Mouse (Mus musculus) hindbrain, embryonic 14.5 days (tissue): ENCODE results near the gene Dpm1. TPM values are rescaled to one million over a fixed set of nuclear protein-coding genes. Genes with fewer than 3 reads are reported as not detected.

Experiments
- ATAC-seq: fragments of 200-750 bp; cut with Nextera tagmentation; 2 replicates; pipeline ENCODE4 v1.8.0; 2017; ENCODE audit warnings: moderate number of reproducible peaks, mild to moderate bottlenecking, moderate TSS enrichment, moderate library complexity; ENCODE audit not compliant: low FRiP score
- DNase-seq: peaks from one replicate; pipeline ENCODE4 v3.0.0-alpha.2; 2015; ENCODE audit warnings: low spot score
- H3K27ac ChIP-seq: fragments of 300-500 bp; sonication (generic); 2 replicates; pipeline ENCODE4 v1.5.1; 2014; ENCODE audit warnings: mild to moderate bottlenecking, moderate library complexity
- H3K27me3 ChIP-seq: fragments of 300-500 bp; sonication (generic); 2 replicates; pipeline ENCODE4 v1.6.1; 2014; ENCODE audit warnings: mild to moderate bottlenecking, low read length, mixed read lengths; ENCODE audit not compliant: control insufficient read depth, insufficient read depth
- H3K36me3 ChIP-seq: fragments of 300-500 bp; sonication (generic); replicated peaks from 2 replicates; pipeline ENCODE4 v1.6.1; 2014; ENCODE audit not compliant: control insufficient read depth, insufficient read depth
- H3K4me1 ChIP-seq: fragments of 300-500 bp; sonication (generic); replicated peaks from 2 replicates; pipeline ENCODE4 v1.6.1; 2014; ENCODE audit warnings: antibody characterized with exemption, low read length, mixed read lengths; ENCODE audit not compliant: control insufficient read depth, insufficient read depth
- H3K4me2 ChIP-seq: fragments of 300-500 bp; sonication (generic); replicated peaks from 2 replicates; pipeline ENCODE4 v1.6.1; 2014; ENCODE audit warnings: mild to moderate bottlenecking, moderate library complexity
- H3K4me3 ChIP-seq: fragments of 300-500 bp; sonication (generic); replicated peaks from 2 replicates; pipeline ENCODE4 v1.5.1; 2014; ENCODE audit warnings: mild to moderate bottlenecking, low read length
- H3K9ac ChIP-seq: fragments of 300-500 bp; sonication (generic); 2 replicates; pipeline ENCODE4 v1.6.1; 2014
- H3K9me3 ChIP-seq: fragments of 300-500 bp; sonication (generic); 2 replicates; pipeline ENCODE4 v1.6.1; 2016; ENCODE audit warnings: low read length; ENCODE audit not compliant: control insufficient read depth
- WGBS: fragments of 180-500 bp; shearing (Covaris S2); extraction: QIAGEN DNeasy Blood & Tissue Kit; methylation state at CpG from one replicate; pipeline ENCODE4 v1.1.7; 2014; 5-methylcytosine and 5-hydroxymethylcytosine counted together
- polyA plus RNA-seq: library from polyadenylated mRNA; unstranded; fragments of >200 nt; fragmentation: Nextera tagmentation; extraction: Ambion mirVana; gene quantifications from 2 replicates; pipeline ENCODE4 v1.2.1, GENCODE M21; 2014

Dpm1 gene
- polyA plus RNA-seq, 1 experiment from 2014 or later = 60.1 TPM

GRCm38 (mm10) chr2:168205681-168206631 lies 24.4 kb downstream of the Dpm1 start:
- under 1% methylated on average over 47 of the region's 49 CpGs for WGBS
- Histone ChIP-seq H3K27me3 (no peaks in the 10 kb centered on the region), H3K27ac (peak overlapping the region; percentile 98), H3K4me2 (peak overlapping the region; percentile 97), H3K9ac (peak overlapping the region; percentile 100), H3K4me3 (peak overlapping the region; percentile 93), H3K4me1 (peaks cover 25% of the 10 kb centered on the region), H3K9me3 (no peaks in the 10 kb centered on the region), H3K36me3 (peaks cover 39% of the 10 kb centered on the region)
- ATAC-seq (peak; percentile 32), DNase-seq (peak; percentile 37)

GRCm38 (mm10) chr2:168205265-168205664 lies 25.1 kb downstream of the Dpm1 start:
- no peaks in the 10 kb centered on the region for H3K27me3 ChIP-seq
- H3K9ac ChIP-seq = peak overlapping the region; percentile 100
- H3K36me3 ChIP-seq = peaks cover 32% of the 10 kb centered on the region
- peak overlapping the region; percentile 93 for H3K4me3 ChIP-seq
- WGBS = 5% methylated on average over 6 of the region's 6 CpGs
- H3K4me1 ChIP-seq = peaks cover 32% of the 10 kb centered on the region
- peak overlapping the region; percentile 98 for H3K27ac ChIP-seq
- no peaks in the 10 kb centered on the region for H3K9me3 ChIP-seq
- peak overlapping the region; percentile 97 for H3K4me2 ChIP-seq
- peak; percentile 89 for DNase-seq
- ATAC-seq = peak; percentile 49; the same call in 1 of the 2 replicates

GRCm38 (mm10) chr2:168204476-168204999 lies 25.9 kb downstream of the Dpm1 start:
- no peaks in the 10 kb centered on the region for H3K27me3 ChIP-seq
- H3K4me3 ChIP-seq = peak overlapping the region; percentile 93
- H3K36me3 ChIP-seq = peaks cover 27% of the 10 kb centered on the region
- 84% methylated on average over 8 of the region's 8 CpGs for WGBS
- peaks cover 38% of the 10 kb centered on the region for H3K4me1 ChIP-seq
- ATAC-seq (no peak), DNase-seq (no peak)
- H3K27ac ChIP-seq = no peak overlapping the region
- peak overlapping the region; percentile 100 for H3K9ac ChIP-seq
- H3K4me2 ChIP-seq = peak overlapping the region; percentile 97
- no peaks in the 10 kb centered on the region for H3K9me3 ChIP-seq

GRCm38 (mm10) chr2:168200014-168200691 lies 30.2 kb downstream of the Dpm1 start:
- H3K4me2 ChIP-seq = no peak overlapping the region
- no peaks in the 10 kb centered on the region for H3K27me3 ChIP-seq
- H3K4me1 ChIP-seq = peaks cover 73% of the 10 kb centered on the region
- ATAC-seq (no peak), DNase-seq (no peak)
- no peak overlapping the region for H3K27ac ChIP-seq
- 87% methylated on average over 5 of the region's 5 CpGs for WGBS
- peaks cover 24% of the 10 kb centered on the region for H3K36me3 ChIP-seq
- H3K4me3 ChIP-seq = no peak overlapping the region
- no peak overlapping the region for H3K9ac ChIP-seq
- no peaks in the 10 kb centered on the region for H3K9me3 ChIP-seq

- WGBS = 88% methylated on average over 4 of the region's 4 CpGs
- H3K36me3 ChIP-seq = peaks cover 18% of the 10 kb centered on the region
- H3K4me1 ChIP-seq = peaks cover 68% of the 10 kb centered on the region
- DNase-seq (no peak), ATAC-seq (no peak)
- no peak overlapping the region for H3K4me2 ChIP-seq
- no peaks in the 10 kb centered on the region for H3K27me3 ChIP-seq
- H3K9ac ChIP-seq = no peak overlapping the region
- H3K4me3 ChIP-seq = no peak overlapping the region
- no peak overlapping the region for H3K27ac ChIP-seq
- no peaks in the 10 kb centered on the region for H3K9me3 ChIP-seq
Observed at GRCm38 (mm10) chr2:168199476-168199875, 30.9 kb downstream of the Dpm1 start.

- ATAC-seq (no peak), DNase-seq (no peak)
- no peaks in the 10 kb centered on the region for H3K27me3 ChIP-seq
- no peak overlapping the region for H3K4me2 ChIP-seq
- no peak overlapping the region for H3K27ac ChIP-seq
- H3K4me1 ChIP-seq = peaks cover 68% of the 10 kb centered on the region
- whole genome bisulfite sequencing = 78% methylated on average over 1 of the region's 1 CpGs
- H3K9me3 ChIP-seq = no peaks in the 10 kb centered on the region
- peaks cover 12% of the 10 kb centered on the region; the same call in 1 of the 2 replicates for H3K36me3 ChIP-seq
- H3K4me3 ChIP-seq = no peak overlapping the region
- H3K9ac ChIP-seq = no peak overlapping the region
Observed at GRCm38 (mm10) chr2:168198421-168198820, 32.0 kb downstream of the Dpm1 start.

- Histone ChIP-seq H3K36me3 (peaks cover 12% of the 10 kb centered on the region; the same call in 1 of the 2 replicates), H3K27ac (no peak overlapping the region), H3K27me3 (no peaks in the 10 kb centered on the region), H3K4me1 (peaks cover 68% of the 10 kb centered on the region), H3K4me2 (no peak overlapping the region), H3K9ac (no peak overlapping the region), H3K9me3 (no peaks in the 10 kb centered on the region), H3K4me3 (no peak overlapping the region)
- no peak for ATAC-seq
- DNase-seq = no peak
- WGBS = 27% methylated on average over 2 of the region's 2 CpGs
Observed at GRCm38 (mm10) chr2:168195721-168196120, 34.7 kb downstream of the Dpm1 start.

GRCm38 (mm10) chr2:168193685-168194084 lies 36.7 kb downstream of the Dpm1 start:
- ATAC-seq = no peak
- H3K27me3 ChIP-seq = no peaks in the 10 kb centered on the region
- H3K9ac ChIP-seq = no peak overlapping the region
- H3K36me3 ChIP-seq = peaks cover 12% of the 10 kb centered on the region; the same call in 1 of the 2 replicates
- H3K27ac ChIP-seq = no peak overlapping the region
- H3K4me1 ChIP-seq = peaks cover 57% of the 10 kb centered on the region
- H3K4me3 ChIP-seq = no peak overlapping the region
- no peaks in the 10 kb centered on the region for H3K9me3 ChIP-seq
- H3K4me2 ChIP-seq = no peak overlapping the region
- DNase-seq = no peak
- WGBS = 84% methylated on average over 2 of the region's 2 CpGs

GRCm38 (mm10) chr2:168191856-168192255 lies 38.5 kb downstream of the Dpm1 start:
- peaks cover 43% of the 10 kb centered on the region for H3K4me1 ChIP-seq
- no peaks in the 10 kb centered on the region for H3K27me3 ChIP-seq
- no peak overlapping the region for H3K4me3 ChIP-seq
- H3K9ac ChIP-seq = no peak overlapping the region
- H3K9me3 ChIP-seq = no peaks in the 10 kb centered on the region
- no peak overlapping the region for H3K4me2 ChIP-seq
- 99% methylated on average over 2 of the region's 2 CpGs for WGBS
- DNase-seq (no peak), ATAC-seq (no peak)
- H3K36me3 ChIP-seq = peaks cover 23% of the 10 kb centered on the region
- no peak overlapping the region for H3K27ac ChIP-seq
